Mouse (Mus musculus): ENCODE results near the gene Taf3. TPM values are rescaled to one million over a fixed set of nuclear protein-coding genes. Genes with fewer than 3 reads are reported as not detected.
A peak's percentile ranks its signal among the peaks of the same experiment; 100 is the strongest.

Taf3 gene
- polyA plus RNA-seq, 1 experiment from 2014 or later: 13.3 TPM

- no peaks in the 10 kb centered on the region for H3K36me3 ChIP-seq (ENCODE audit: control insufficient read depth, insufficient read depth, low read length)
- H3K4me3 ChIP-seq (ENCODE audit: low read length): no peak overlapping the region
- WGBS: 75% methylated on average over 7 of the region's 7 CpGs
- peaks cover 4% of the 10 kb centered on the region for H3K4me1 ChIP-seq (replicated peaks; ENCODE audit: control insufficient read depth, insufficient read depth, low read length)
- no peak overlapping the region for H3K27ac ChIP-seq (ENCODE audit: low read length)
- no peaks in the 10 kb centered on the region for H3K9me3 ChIP-seq (ENCODE audit: control insufficient read depth, low read length)
- no peak for ATAC-seq (ENCODE audit: low read depth)
- no peak overlapping the region for H3K9ac ChIP-seq (ENCODE audit: low read length)
- no peaks in the 10 kb centered on the region for H3K27me3 ChIP-seq (ENCODE audit: control insufficient read depth, insufficient read depth, low read depth, low read length)
- H3K4me2 ChIP-seq (ENCODE audit: low read depth, low read length): no peak overlapping the region
Measured at GRCm38 (mm10) chr2:10029755-10030154, 18.6 kb downstream of the Taf3 start.

GRCm38 (mm10) chr2:10024264-10024663 is 24.1 kb downstream of the Taf3 start:
- H3K27ac ChIP-seq (ENCODE audit: low read length): no peak overlapping the region
- H3K4me1 ChIP-seq (replicated peaks; ENCODE audit: control insufficient read depth, insufficient read depth, low read length): no peaks in the 10 kb centered on the region
- H3K9ac ChIP-seq (ENCODE audit: low read length): no peak overlapping the region
- no peaks in the 10 kb centered on the region for H3K27me3 ChIP-seq (ENCODE audit: control insufficient read depth, insufficient read depth, low read depth, low read length)
- WGBS: 76% methylated on average over 6 of the region's 6 CpGs
- no peaks in the 10 kb centered on the region for H3K36me3 ChIP-seq (ENCODE audit: control insufficient read depth, insufficient read depth, low read length)
- no peaks in the 10 kb centered on the region for H3K9me3 ChIP-seq (ENCODE audit: control insufficient read depth, low read length)
- ATAC-seq (ENCODE audit: low read depth): no peak
- H3K4me3 ChIP-seq (ENCODE audit: low read length): no peak overlapping the region
- no peak overlapping the region for H3K4me2 ChIP-seq (ENCODE audit: low read depth, low read length)

- no peaks in the 10 kb centered on the region for H3K9me3 ChIP-seq (ENCODE audit: control insufficient read depth, low read length)
- WGBS: 83% methylated on average over 11 of the region's 11 CpGs
- H3K4me2 ChIP-seq (ENCODE audit: low read depth, low read length): no peak overlapping the region
- H3K4me3 ChIP-seq (ENCODE audit: low read length): no peak overlapping the region
- ATAC-seq (ENCODE audit: low read depth): no peak
- H3K27me3 ChIP-seq (ENCODE audit: control insufficient read depth, insufficient read depth, low read depth, low read length): no peaks in the 10 kb centered on the region
- no peaks in the 10 kb centered on the region for H3K4me1 ChIP-seq (replicated peaks; ENCODE audit: control insufficient read depth, insufficient read depth, low read length)
- H3K27ac ChIP-seq (ENCODE audit: low read length): no peak overlapping the region
- H3K9ac ChIP-seq (ENCODE audit: low read length): no peak overlapping the region
- H3K36me3 ChIP-seq (ENCODE audit: control insufficient read depth, insufficient read depth, low read length): no peaks in the 10 kb centered on the region
Measured at GRCm38 (mm10) chr2:10021296-10021695, 27.1 kb downstream of the Taf3 start.

GRCm38 (mm10) chr2:10014951-10015635 is 33.3 kb downstream of the Taf3 start:
- Histone ChIP-seq H3K27ac (ENCODE audit: low read length) (no peak overlapping the region), H3K9me3 (ENCODE audit: control insufficient read depth, low read length) (no peaks in the 10 kb centered on the region), H3K27me3 (ENCODE audit: control insufficient read depth, insufficient read depth, low read depth, low read length) (no peaks in the 10 kb centered on the region), H3K9ac (ENCODE audit: low read length) (no peak overlapping the region), H3K4me2 (ENCODE audit: low read depth, low read length) (no peak overlapping the region), H3K4me1 (replicated peaks; ENCODE audit: control insufficient read depth, insufficient read depth, low read length) (no peaks in the 10 kb centered on the region), H3K36me3 (ENCODE audit: control insufficient read depth, insufficient read depth, low read length) (no peaks in the 10 kb centered on the region), H3K4me3 (ENCODE audit: low read length) (no peak overlapping the region)
- WGBS: 64% methylated on average over 10 of the region's 10 CpGs
- no peak for ATAC-seq (ENCODE audit: low read depth)

- WGBS: 33% methylated on average over 7 of the region's 7 CpGs
- H3K4me3 ChIP-seq (ENCODE audit: low read length): no peak overlapping the region
- no peak overlapping the region for H3K9ac ChIP-seq (ENCODE audit: low read length)
- H3K9me3 ChIP-seq (ENCODE audit: control insufficient read depth, low read length): no peaks in the 10 kb centered on the region
- H3K36me3 ChIP-seq (ENCODE audit: control insufficient read depth, insufficient read depth, low read length): no peaks in the 10 kb centered on the region
- H3K4me1 ChIP-seq (replicated peaks; ENCODE audit: control insufficient read depth, insufficient read depth, low read length): 0 out of 2 replicates have a peak, but pooled peaks cover 3% of the 10 kb centered on the region
- no peak; the same call in 1 of the 2 replicates for ATAC-seq (ENCODE audit: low read depth)
- H3K27ac ChIP-seq (ENCODE audit: low read length): no peak overlapping the region
- no peak overlapping the region for H3K4me2 ChIP-seq (ENCODE audit: low read depth, low read length)
- H3K27me3 ChIP-seq (ENCODE audit: control insufficient read depth, insufficient read depth, low read depth, low read length): no peaks in the 10 kb centered on the region
Measured at GRCm38 (mm10) chr2:10010263-10010909, 38.0 kb downstream of the Taf3 start.

GRCm38 (mm10) chr2:10009671-10010254 is 38.6 kb downstream of the Taf3 start:
- Histone ChIP-seq H3K9me3 (ENCODE audit: control insufficient read depth, low read length) (no peaks in the 10 kb centered on the region), H3K9ac (ENCODE audit: low read length) (no peak overlapping the region), H3K4me1 (replicated peaks; ENCODE audit: control insufficient read depth, insufficient read depth, low read length) (0 out of 2 replicates have a peak, but pooled peaks cover 3% of the 10 kb centered on the region), H3K4me3 (ENCODE audit: low read length) (no peak overlapping the region), H3K27ac (ENCODE audit: low read length) (no peak overlapping the region), H3K36me3 (ENCODE audit: control insufficient read depth, insufficient read depth, low read length) (no peaks in the 10 kb centered on the region), H3K27me3 (ENCODE audit: control insufficient read depth, insufficient read depth, low read depth, low read length) (no peaks in the 10 kb centered on the region), H3K4me2 (ENCODE audit: low read depth, low read length) (no peak overlapping the region)
- WGBS: 83% methylated on average over 13 of the region's 13 CpGs
- no peak for ATAC-seq (ENCODE audit: low read depth)

GRCm38 (mm10) chr2:10008593-10008992 is 39.8 kb downstream of the Taf3 start:
- ATAC-seq (ENCODE audit: low read depth): no peak
- WGBS: 58% methylated on average over 4 of the region's 4 CpGs

GRCm38 (mm10) chr2:10004960-10005621 is 43.3 kb downstream of the Taf3 start:
- Histone ChIP-seq H3K4me2 (ENCODE audit: low read depth, low read length) (no peak overlapping the region), H3K27me3 (ENCODE audit: control insufficient read depth, insufficient read depth, low read depth, low read length) (no peaks in the 10 kb centered on the region), H3K9ac (ENCODE audit: low read length) (no peak overlapping the region), H3K4me3 (ENCODE audit: low read length) (no peak overlapping the region), H3K27ac (ENCODE audit: low read length) (no peak overlapping the region), H3K36me3 (ENCODE audit: control insufficient read depth, insufficient read depth, low read length) (no peaks in the 10 kb centered on the region), H3K9me3 (ENCODE audit: control insufficient read depth, low read length) (no peaks in the 10 kb centered on the region), H3K4me1 (replicated peaks; ENCODE audit: control insufficient read depth, insufficient read depth, low read length) (peaks cover 11% of the 10 kb centered on the region)
- WGBS: 75% methylated on average over 8 of the region's 8 CpGs
- no peak for ATAC-seq (ENCODE audit: low read depth)

More at GRCm38 (mm10) chr2:10008593-10008992, 39.8 kb downstream of the Taf3 start:
- Histone ChIP-seq H3K27me3 (ENCODE audit: control insufficient read depth, insufficient read depth, low read depth, low read length) (no peaks in the 10 kb centered on the region), H3K4me3 (ENCODE audit: low read length) (no peak overlapping the region), H3K36me3 (ENCODE audit: control insufficient read depth, insufficient read depth, low read length) (no peaks in the 10 kb centered on the region), H3K9ac (ENCODE audit: low read length) (no peak overlapping the region), H3K27ac (ENCODE audit: low read length) (no peak overlapping the region), H3K4me2 (ENCODE audit: low read depth, low read length) (no peak overlapping the region), H3K4me1 (replicated peaks; ENCODE audit: control insufficient read depth, insufficient read depth, low read length) (peaks cover 4% of the 10 kb centered on the region; the same call in 1 of the 2 replicates), H3K9me3 (ENCODE audit: control insufficient read depth, low read length) (no peaks in the 10 kb centered on the region)

GRCm38 (mm10) chr2:10003358-10003757 is 45.0 kb downstream of the Taf3 start:
- Histone ChIP-seq H3K4me1 (replicated peaks; ENCODE audit: control insufficient read depth, insufficient read depth, low read length) (peaks cover 11% of the 10 kb centered on the region), H3K9ac (ENCODE audit: low read length) (no peak overlapping the region), H3K36me3 (ENCODE audit: control insufficient read depth, insufficient read depth, low read length) (no peaks in the 10 kb centered on the region), H3K4me3 (ENCODE audit: low read length) (no peak overlapping the region), H3K27me3 (ENCODE audit: control insufficient read depth, insufficient read depth, low read depth, low read length) (no peaks in the 10 kb centered on the region), H3K27ac (ENCODE audit: low read length) (no peak overlapping the region), H3K9me3 (ENCODE audit: control insufficient read depth, low read length) (no peaks in the 10 kb centered on the region), H3K4me2 (ENCODE audit: low read depth, low read length) (no peak overlapping the region)
- ATAC-seq (ENCODE audit: low read depth): peak; percentile 49; the same call in 1 of the 2 replicates
- 85% methylated on average over 5 of the region's 5 CpGs for WGBS

Data from lung, embryonic 16.5 days (tissue).